Mouse (Mus musculus): ENCODE results near the gene Sfswap.
"Not testable (repeated sequence)": the region's sequence is repeated elsewhere in the genome, so short reads cannot be mapped to it uniquely, and the experiment has no call there.

Gene Sfswap

GRCm38 (mm10) chr5:129583761-129584582 is 83.0 kb downstream of the Sfswap start, which contains the start of gene Mmp17:
Mmp17 (plus strand) TSS chr5:129584169.
- DNase-seq (ENCODE audit: extremely low read depth, insufficient read length, low spot score), result no peak

GRCm38 (mm10) chr5:129584583-129585541 is 83.8 kb downstream of the Sfswap start:
- DNase-seq (ENCODE audit: extremely low read depth, insufficient read length, low spot score), result no peak

GRCm38 (mm10) chr5:129586016-129586415 is 85.0 kb downstream of the Sfswap start:
- DNase-seq (ENCODE audit: extremely low read depth, insufficient read length, low spot score), result no peak

- DNase-seq (ENCODE audit: extremely low read depth, insufficient read length, low spot score), result no peak
These were observed 85.5 kb downstream of the Sfswap start for GRCm38 (mm10) chr5:129586471-129586870.

- DNase-seq (ENCODE audit: extremely low read depth, insufficient read length, low spot score), result no peak
These were observed 89.9 kb downstream of the Sfswap start for GRCm38 (mm10) chr5:129590915-129591314.

- DNase-seq (ENCODE audit: extremely low read depth, insufficient read length, low spot score), result peak; percentile 56
These were observed 93.4 kb downstream of the Sfswap start for GRCm38 (mm10) chr5:129594116-129595114.

GRCm38 (mm10) chr5:129602071-129602487 is 101.1 kb downstream of the Sfswap start:
- no peak for DNase-seq (ENCODE audit: extremely low read depth, insufficient read length, low spot score)

- DNase-seq (ENCODE audit: extremely low read depth, insufficient read length, low spot score), result no peak
These were observed 106.5 kb downstream of the Sfswap start for GRCm38 (mm10) chr5:129607476-129607875.

- DNase-seq (ENCODE audit: extremely low read depth, insufficient read length, low spot score), result peak; percentile 28
These were observed 110.0 kb downstream of the Sfswap start for GRCm38 (mm10) chr5:129611060-129611459.

GRCm38 (mm10) chr5:129620600-129620999 is 119.6 kb downstream of the Sfswap start:
- DNase-seq (ENCODE audit: extremely low read depth, insufficient read length, low spot score), result not testable (repeated sequence)

Measured in 3134 (cell line).